Mouse (Mus musculus): Measurements from ENCODE around the gene Snx3.

Gene Snx3

DNA sequence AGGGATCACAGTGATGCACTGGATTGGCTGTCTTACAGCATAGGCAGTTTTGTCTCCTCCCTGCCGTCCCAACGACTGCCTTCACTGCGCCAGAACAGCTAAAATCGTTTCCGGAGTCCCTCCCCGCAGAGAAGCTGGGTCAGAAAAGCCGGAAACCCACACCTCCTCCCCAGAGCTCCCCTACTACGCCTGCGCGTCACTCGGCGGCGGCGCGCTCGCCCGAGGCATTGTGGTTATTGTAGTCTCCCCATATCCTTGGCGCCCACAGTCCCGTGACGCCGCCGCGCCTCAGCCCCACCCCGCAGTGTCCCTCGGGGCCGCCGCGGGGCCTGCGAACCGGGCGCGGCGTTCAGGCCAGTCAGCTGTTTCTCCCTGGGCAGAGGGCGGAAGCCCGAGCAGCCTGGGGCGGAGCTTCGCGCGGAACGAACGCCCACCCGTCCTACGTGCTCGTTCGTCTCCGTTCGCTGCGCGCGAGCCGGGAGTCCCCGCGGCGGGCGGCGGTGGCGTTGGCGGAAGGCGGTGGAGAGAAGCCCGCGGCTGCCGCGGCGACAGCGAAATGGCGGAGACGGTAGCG lies at the start of gene Snx3:
Snx3 (plus strand) TSS at position 256 of the 574 bp plus-strand sequence.
- DNase-seq = peak; percentile 93 to 96

GRCm38 (mm10) chr10:42454266-42454665 lies 47.6 kb upstream of the Snx3 start:
- DNase-seq = no peak

- DNase-seq = no peak
Observed at GRCm38 (mm10) chr10:42454690-42455089, 47.1 kb upstream of the Snx3 start.

GRCm38 (mm10) chr10:42455981-42456380 lies 45.8 kb upstream of the Snx3 start:
- DNase-seq = no peak

- DNase-seq = no peak
Observed at GRCm38 (mm10) chr10:42457557-42458191, 44.2 kb upstream of the Snx3 start.

DNA sequence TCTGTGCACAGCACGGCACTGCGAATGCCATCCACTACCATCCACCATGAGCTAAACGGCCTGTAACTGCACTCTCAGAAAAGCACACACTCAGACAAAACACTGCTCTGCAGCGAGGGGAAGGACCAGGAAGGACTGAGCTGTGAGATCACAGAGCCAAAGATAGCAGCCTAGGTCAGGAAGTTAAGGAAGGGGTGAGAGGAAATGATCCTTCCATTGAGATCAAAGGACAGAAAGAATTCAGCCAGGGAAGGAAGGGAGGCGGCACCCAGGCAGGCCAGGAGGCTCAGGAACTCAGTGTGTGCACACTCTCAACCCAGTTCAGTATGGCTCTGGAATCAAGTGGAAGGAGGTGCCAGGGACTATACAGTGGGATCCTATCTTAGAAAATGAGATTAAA lies 37.6 kb upstream of the Snx3 start:
- DNase-seq = no peak

- DNase-seq = no peak
Observed at GRCm38 (mm10) chr10:42464805-42465204, 37.0 kb upstream of the Snx3 start.

DNA sequence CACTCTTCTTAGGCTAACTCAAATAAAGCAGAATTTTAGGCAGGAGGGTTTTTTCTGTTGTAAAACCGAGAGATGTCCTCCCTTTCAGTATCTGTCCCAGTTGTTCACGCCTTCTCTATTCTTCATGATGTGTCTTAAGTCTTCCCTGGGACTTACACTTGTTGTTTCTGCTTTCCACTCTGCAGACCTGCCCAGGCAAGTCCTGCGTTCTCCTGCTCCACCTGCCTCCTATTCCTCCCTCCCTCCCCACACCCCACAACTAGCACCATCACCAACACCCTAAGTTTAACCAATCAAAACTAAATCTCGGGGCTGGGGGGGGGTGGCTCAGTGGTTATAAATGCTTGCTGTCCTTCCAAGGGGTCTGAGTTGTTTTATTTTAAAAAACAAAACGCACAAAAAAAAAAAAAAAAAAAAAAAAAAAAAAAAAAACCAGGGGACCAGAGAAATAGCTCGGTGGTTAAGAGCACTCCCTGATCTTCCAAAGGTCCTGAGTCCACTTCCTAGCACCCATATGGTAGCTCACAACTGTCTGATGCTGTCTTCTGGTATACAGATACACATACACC lies 26.8 kb upstream of the Snx3 start:
- no peak for DNase-seq

DNA sequence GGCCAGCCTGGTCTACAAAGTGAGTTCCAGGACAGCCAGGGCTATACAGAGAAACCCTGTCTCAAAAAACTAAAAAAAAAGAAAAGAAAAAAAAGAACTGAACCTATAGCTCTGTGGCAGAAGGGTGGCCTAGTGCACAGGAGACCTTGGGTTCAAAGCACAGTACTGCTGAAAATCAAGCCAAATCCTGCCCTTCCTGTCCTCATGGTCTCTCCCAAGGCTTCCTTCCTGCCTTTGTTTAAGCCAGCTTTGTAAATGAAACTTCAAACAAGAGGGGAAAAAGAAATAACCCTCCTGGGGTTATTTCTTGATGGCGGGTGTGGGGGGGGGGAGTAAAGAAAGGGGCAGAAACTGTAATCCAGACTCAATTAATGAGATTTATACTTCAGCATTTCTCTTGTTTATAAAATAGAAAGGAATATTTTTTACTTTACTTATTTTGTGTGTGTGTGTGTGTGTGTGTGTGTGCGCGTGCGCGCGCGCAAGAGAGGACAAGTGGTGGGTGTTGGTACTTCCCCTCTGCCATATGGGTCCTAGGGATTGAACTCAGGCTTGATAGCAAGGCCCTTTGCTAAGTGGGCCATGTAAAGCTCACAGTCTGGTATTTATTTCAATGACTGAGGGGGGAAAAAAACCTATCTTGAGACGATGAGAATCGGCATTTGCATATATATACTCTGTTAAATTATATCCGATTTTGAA lies 24.9 kb upstream of the Snx3 start:
- no peak for DNase-seq

DNA sequence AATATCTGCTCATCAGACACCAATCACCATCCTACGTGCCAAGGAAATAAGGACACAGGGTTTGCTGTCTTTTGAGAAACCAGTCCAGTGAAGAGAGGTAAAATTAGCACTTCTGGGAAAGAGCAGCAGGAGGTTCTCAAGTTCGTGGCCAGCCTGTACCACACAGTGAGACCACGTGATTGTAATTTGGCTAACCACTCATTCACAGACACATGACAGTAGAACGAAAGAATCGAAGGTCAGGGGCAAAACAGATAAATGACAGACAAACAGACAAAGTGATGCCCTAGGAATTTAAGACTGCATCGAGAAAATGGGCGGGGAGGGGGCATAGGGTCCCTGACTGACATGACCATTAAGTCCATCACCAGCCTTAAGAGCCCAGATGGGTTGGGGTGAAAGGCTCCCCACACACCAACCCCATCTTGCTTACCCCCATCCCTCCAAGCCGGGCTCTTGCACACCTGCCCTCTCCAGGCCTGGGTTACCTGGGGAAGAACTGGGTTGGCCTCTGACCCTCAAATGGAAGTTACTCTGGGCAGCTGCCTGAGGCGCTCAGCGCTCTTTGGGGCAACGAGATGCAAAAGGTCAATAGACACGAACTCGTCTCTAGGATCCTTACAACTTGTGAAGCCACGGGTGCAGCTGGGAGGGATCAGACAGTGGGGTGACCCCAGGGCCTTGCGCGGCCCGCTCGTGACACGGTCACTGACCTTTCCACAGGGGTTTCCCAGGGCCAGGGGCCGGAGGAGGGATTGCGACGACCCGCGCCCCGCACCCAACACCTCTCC lies 24.1 kb upstream of the Snx3 start:
- DNase-seq = no peak

- DNase-seq = peak; percentile 95 to 96
Observed at GRCm38 (mm10) chr10:42478341-42478720, 23.5 kb upstream of the Snx3 start, which contains the start of gene Afg1l. Gene Afg1l (minus strand): TSS chr10:42478565.

DNA sequence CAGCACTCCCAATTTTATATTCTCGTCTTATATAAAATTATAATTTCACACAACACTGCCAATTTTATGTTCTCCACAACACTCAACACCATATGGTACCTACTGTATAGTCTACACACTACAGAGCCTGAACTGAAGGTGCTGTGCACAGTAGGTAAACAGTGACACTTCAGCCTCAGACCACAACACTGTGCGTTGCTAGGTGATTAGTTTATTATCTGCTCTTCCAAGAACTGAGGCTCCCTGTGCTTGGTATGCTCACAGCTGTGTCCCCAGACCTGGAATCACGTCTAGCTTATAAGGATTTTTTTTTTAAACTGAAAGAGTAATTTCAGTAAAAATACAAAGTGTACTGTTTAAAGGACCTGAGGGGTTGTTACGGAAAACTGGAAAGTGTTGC lies 21.1 kb upstream of the Snx3 start:
- DNase-seq = no peak

GRCm38 (mm10) chr10:42488606-42489296 lies 13.1 kb upstream of the Snx3 start:
- no peak for DNase-seq

GRCm38 (mm10) chr10:42491158-42491557 lies 10.7 kb upstream of the Snx3 start:
- no peak for DNase-seq

DNA sequence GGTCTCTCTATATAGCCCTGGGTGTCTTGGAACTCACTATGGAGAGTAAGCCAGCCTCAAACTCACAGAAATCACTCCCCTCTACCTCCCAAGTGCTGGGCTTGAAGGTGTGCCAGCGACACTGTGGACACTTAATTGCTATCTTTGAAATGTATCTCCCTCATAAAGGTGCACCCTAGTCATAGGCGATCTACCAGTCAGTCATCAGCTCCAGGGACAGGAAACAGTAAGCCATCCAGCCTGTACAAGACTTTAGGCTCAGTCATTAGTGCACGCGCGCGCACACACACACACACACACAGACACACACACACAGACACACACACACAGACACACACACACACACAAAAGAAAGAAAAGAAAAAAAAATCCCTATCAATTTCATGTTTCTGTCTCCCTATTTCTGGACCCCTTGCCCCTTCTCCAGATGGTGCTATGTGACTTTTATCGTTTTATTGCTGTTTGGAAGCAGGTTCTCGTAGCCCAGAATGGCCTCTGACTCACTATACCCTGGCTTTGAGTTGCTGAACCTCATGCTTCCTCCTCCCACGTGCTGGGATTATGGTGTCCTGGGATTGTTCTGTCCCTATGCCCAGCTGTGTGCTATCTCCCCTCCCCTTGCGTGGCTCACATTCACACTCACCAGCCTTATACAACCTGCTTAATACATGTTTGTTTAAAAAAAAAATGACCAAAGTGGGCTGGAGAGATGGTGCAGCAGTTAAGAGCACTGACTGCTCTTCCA lies 9.6 kb upstream of the Snx3 start:
- no peak for DNase-seq

DNA sequence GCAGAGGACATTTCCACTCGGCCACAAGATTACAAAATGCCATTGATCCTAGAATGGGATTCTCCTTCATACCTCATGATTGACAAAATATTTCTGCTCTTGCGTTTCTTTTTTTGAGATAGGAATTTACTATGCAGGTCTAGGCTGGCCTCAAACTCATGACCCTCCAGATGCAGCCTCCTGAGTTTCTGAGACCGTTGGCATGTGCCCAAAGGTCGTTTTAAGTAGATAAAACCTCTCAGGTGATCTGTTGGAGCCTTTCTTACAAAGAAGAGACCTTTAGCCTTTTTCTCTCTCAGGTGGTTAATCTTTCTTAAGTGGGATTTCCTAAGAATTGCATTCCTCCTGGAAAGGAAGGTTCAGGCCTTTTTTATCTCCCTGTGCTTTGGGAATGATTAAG lies 8.8 kb upstream of the Snx3 start:
- no peak for DNase-seq

GRCm38 (mm10) chr10:42500611-42501010 lies 1.2 kb upstream of the Snx3 start:
- no peak for DNase-seq

- DNase-seq = no peak
Observed at GRCm38 (mm10) chr10:42501161-42501560, 669 bp upstream of the Snx3 start.

GRCm38 (mm10) chr10:42502349-42503111 lies 700 bp downstream of the Snx3 start:
- DNase-seq = peak; percentile 16 to 27

GRCm38 (mm10) chr10:42504096-42504710 lies 2.4 kb downstream of the Snx3 start:
- no peak for DNase-seq

Measured in spleen, adult 18-20 months (tissue).